Mouse (Mus musculus) stomach, postnatal 0 days (tissue): ENCODE results near the gene Rfc4. TPM values are rescaled to one million over a fixed set of nuclear protein-coding genes. Genes with fewer than 3 reads are reported as not detected.
A peak's percentile ranks its signal among the peaks of the same experiment; 100 is the strongest.

ENCODE experiments used
- ATAC-seq: fragments of 200-750 bp; cut with Nextera tagmentation; 2 replicates; pipeline ENCODE4 v1.8.0; 2017; ENCODE audit not compliant: low FRiP score, low TSS enrichment
- DNase-seq: peaks from one replicate; pipeline ENCODE4 v3.0.0-alpha.2; 2016; ENCODE audit warnings: low spot score
- H3K27ac ChIP-seq: fragments of 300-500 bp; sonication (generic); replicated peaks from 2 replicates; pipeline ENCODE4 v1.5.1; 2014; ENCODE audit warnings: mild to moderate bottlenecking, control low read depth
- H3K27me3 ChIP-seq: fragments of 300-500 bp; sonication (generic); 2 replicates; pipeline ENCODE4 v1.6.1; 2014; ENCODE audit warnings: low read length; ENCODE audit not compliant: control insufficient read depth, insufficient read depth
- H3K36me3 ChIP-seq: fragments of 300-500 bp; sonication (generic); 2 replicates; pipeline ENCODE4 v1.6.1; 2014; ENCODE audit warnings: low read length, mixed read lengths; ENCODE audit not compliant: control insufficient read depth, insufficient read depth
- H3K4me1 ChIP-seq: fragments of 300-500 bp; sonication (generic); replicated peaks from 2 replicates; pipeline ENCODE4 v1.6.1; 2014; ENCODE audit warnings: antibody characterized with exemption; ENCODE audit not compliant: control insufficient read depth, insufficient read depth
- H3K4me2 ChIP-seq: fragments of 300-500 bp; sonication (generic); replicated peaks from 2 replicates; pipeline ENCODE4 v1.6.1; 2014; ENCODE audit warnings: low read depth, mild to moderate bottlenecking, control low read depth, moderate library complexity
- H3K4me3 ChIP-seq: fragments of 300-500 bp; sonication (generic); 2 replicates; pipeline ENCODE4 v1.5.1; 2014; ENCODE audit warnings: low read depth, low read length, control low read depth
- H3K9ac ChIP-seq: fragments of 300-500 bp; sonication (generic); 2 replicates; pipeline ENCODE4 v1.6.1; 2014; ENCODE audit warnings: mild to moderate bottlenecking, low read length, control low read depth, mixed read lengths
- H3K9me3 ChIP-seq: fragments of 300-500 bp; sonication (generic); 2 replicates; pipeline ENCODE4 v1.6.1; 2016; ENCODE audit warnings: low read length; ENCODE audit not compliant: control insufficient read depth
- CTCF ChIP-seq: IDR thresholded peaks from 2 replicates; pipeline ENCODE4 v1.5.1; 2016; ENCODE audit warnings: antibody characterized with exemption, low read depth, mild to moderate bottlenecking, moderate library complexity
- EP300 ChIP-seq: optimal IDR thresholded peaks from 2 replicates; pipeline ENCODE3; 2016; ENCODE audit warnings: antibody characterized with exemption
- WGBS: fragments of 180-500 bp; shearing (Covaris S2); extraction: QIAGEN DNeasy Blood & Tissue Kit; methylation state at CpG from one replicate; pipeline ENCODE4 v1.1.7; 2014; 5-methylcytosine and 5-hydroxymethylcytosine counted together
- polyA plus RNA-seq: library from polyadenylated mRNA; unstranded; fragments of >200 nt; fragmentation: Nextera tagmentation; extraction: Ambion mirVana; gene quantifications from 2 replicates; pipeline ENCODE4 v1.2.1, GENCODE M21; 2015

The Rfc4 gene
- polyA plus RNA-seq, 1 experiment from 2014 or later = 38.0 TPM

DNA sequence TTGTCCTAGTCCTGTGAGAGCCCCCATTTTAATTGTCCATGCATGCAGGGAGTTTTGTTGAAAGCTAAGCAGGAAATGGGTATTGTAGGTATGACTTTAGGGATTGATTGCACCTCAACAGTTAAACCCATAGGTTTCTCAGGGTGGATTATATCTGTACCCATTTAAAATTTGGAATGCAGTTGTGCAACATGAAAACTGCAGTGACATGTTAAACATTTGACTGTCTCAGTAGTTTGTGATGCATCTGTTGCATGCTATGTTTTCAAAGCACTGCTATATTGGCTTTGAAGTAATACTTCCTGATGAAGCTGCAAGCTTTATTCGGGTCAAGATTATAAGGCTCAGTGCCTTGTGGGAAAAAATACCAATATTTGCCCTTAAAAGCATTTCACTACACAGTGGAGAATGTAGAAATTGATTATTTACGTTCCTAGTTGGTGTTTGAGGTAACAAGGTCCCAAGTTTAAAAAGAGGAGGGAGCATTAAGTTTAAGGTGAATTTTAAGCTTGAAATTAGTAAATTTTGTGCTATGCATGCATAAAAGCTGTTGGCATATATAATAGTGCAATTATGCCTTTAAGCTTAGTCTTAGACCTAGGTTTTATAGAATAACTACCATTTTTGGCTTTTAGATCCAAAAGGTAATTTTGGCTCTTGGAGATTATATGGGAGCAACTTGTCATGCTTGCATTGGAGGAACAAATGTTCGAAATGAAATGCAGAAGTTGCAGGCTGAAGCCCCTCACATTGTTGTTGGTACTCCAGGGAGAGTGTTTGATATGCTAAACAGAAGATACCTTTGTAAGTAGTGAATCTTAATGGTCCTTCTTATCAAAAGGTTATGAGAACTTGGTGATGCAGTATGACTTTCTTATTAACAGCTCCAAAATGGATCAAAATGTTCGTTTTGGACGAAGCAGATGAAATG, 17.9 kb downstream of the Rfc4 start:
- Histone ChIP-seq H3K4me2 (peak overlapping the region; percentile 78), H3K4me1 (no peaks in the 10 kb centered on the region), H3K36me3 (peaks cover 15% of the 10 kb centered on the region), H3K27me3 (no peaks in the 10 kb centered on the region), H3K9me3 (no peaks in the 10 kb centered on the region), H3K9ac (peak overlapping the region; percentile 100), H3K27ac (no peak overlapping the region; the same call in 1 of the 2 replicates), H3K4me3 (peak overlapping the region; percentile 100)
- TF ChIP-seq CTCF = no peak
- no peak for TF ChIP-seq EP300
- 33% methylated on average over 5 of the region's 5 CpGs for WGBS
- no peak for DNase-seq
- ATAC-seq = no peak

DNA sequence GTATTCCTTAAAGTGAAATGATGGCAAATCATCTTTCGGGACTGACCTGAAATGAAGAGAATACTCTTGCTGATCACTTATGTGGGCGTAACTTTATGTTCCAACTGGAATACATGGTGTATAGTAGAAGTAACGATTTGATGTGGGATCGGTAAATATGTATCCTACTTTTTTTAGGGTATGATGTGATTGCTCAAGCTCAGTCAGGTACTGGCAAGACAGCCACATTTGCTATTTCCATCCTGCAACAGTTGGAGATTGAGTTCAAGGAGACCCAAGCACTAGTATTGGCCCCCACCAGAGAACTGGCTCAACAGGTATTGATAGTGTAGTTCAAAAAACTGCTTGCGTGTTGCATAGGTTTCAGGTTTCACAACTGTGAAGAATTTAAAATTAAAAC, 18.6 kb downstream of the Rfc4 start:
- no peaks in the 10 kb centered on the region for H3K9me3 ChIP-seq
- TF ChIP-seq EP300 (no peak), CTCF (no peak)
- H3K4me2 ChIP-seq = peak overlapping the region; percentile 78
- DNase-seq = no peak
- no peak overlapping the region; the same call in 1 of the 2 replicates for H3K27ac ChIP-seq
- peaks cover 15% of the 10 kb centered on the region for H3K36me3 ChIP-seq
- no peak for ATAC-seq
- H3K9ac ChIP-seq = peak overlapping the region; percentile 100
- WGBS = 4% methylated on average over 5 of the region's 5 CpGs
- H3K4me1 ChIP-seq = no peaks in the 10 kb centered on the region
- peak overlapping the region; percentile 100 for H3K4me3 ChIP-seq
- H3K27me3 ChIP-seq = no peaks in the 10 kb centered on the region

DNA sequence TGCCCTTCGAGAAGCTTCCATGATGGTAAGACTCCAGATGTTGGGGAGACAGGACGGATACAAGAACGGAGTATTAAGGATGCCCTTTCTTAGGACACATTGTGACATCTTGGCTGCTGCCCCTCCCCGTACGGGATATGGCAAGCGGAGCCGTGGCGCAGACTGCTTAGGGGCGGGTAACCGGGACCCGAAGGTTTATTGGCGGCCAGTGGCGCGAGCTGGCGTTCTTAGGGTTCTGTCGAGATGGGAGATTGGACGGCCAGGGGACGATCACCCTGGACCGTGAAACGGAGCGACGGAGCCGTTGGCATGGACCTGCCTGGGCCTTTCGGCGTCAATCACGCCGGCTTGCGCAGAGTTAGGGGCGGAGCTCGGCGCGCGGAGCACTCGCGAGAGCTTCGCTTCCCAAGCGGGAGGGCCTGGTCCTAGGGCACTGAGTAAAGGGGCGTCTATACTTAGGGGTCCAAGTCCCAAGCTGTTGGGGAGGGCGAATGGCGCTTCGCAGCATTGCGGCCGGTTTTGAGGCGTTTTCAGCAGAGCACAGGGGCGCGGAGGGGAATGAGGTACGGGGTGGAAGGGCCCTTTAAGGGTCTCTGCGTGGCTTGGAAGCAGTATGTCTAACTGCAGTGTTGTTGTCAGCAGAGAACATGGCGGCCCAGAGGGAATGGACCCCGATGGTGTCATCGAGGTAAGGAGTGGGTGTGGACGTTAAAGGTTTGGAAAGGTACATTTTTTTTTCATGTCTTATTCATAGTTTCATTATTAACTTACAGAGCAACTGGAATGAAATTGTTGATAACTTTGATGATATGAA, 19.4 kb downstream of the Rfc4 start:
- H3K4me1 ChIP-seq = no peaks in the 10 kb centered on the region
- H3K27ac ChIP-seq = peak overlapping the region; percentile 99
- DNase-seq = peak; percentile 89
- WGBS = under 1% methylated on average over 52 of the region's 52 CpGs
- no peaks in the 10 kb centered on the region for H3K9me3 ChIP-seq
- TF ChIP-seq CTCF (0 out of 2 replicates have a peak, but pooled peaks have one; percentile 10), EP300 (no peak)
- peak; percentile 92 for ATAC-seq
- H3K4me2 ChIP-seq = peak overlapping the region; percentile 78
- H3K4me3 ChIP-seq = peak overlapping the region; percentile 100
- no peaks in the 10 kb centered on the region for H3K27me3 ChIP-seq
- H3K36me3 ChIP-seq = peaks cover 15% of the 10 kb centered on the region
- peak overlapping the region; percentile 100 for H3K9ac ChIP-seq

DNA sequence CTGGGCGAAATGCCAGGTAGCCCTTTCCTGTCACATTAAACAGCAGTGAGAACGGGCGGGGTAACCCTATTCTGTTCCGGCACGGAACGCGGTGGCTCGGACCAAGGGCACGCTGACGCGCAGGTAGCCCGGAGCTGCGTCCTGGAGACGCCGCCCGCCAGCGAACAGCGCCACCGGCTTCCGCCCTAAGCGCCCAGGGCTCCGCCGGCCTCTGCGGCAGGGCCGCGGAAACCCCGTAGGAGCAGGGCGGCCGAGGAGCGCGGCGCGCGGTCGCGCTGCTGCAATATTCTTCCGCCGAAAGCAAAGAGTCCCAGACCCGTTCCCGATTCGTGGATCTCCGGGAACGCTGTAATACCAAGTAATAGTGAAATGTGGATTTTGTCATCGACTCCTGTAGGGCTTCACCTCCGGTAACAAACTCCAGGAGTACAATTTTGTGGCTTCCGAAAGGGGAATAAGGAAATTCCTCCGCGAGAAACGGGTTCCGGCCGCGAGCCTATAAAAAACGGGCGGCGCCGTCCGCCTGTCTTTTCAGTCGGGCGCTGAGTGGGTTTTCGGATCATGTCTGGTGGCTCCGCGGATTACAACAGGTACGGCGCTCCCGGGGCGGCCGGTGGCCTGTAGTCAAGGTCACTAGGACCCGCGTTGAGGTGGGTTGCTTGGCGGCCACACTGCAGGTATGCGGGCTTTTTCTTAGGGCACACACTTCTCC, 20.1 kb downstream of the Rfc4 start, which contains the start of gene Eif4a2:
TSS of gene Eif4a2 (plus strand) at position 214 of the 712 bp plus-strand sequence.
- Histone ChIP-seq H3K9ac (peak within 1 kb of the TSS; percentile 100), H3K9me3 (no peaks in the 10 kb centered on the region), H3K27me3 (no peaks in the 10 kb centered on the region), H3K4me2 (peak within 1 kb of the TSS; percentile 78), H3K36me3 (peaks cover 9% of the 10 kb centered on the region), H3K4me1 (no peaks in the 10 kb centered on the region), H3K27ac (peak within 1 kb of the TSS; percentile 99), H3K4me3 (peak within 1 kb of the TSS; percentile 100)
- TF ChIP-seq EP300 = no peak
- peak; percentile 62 for TF ChIP-seq CTCF
- DNase-seq (peak; percentile 94), ATAC-seq (peak; percentile 93)
- WGBS = under 1% methylated on average over 71 of the region's 71 CpGs

DNA sequence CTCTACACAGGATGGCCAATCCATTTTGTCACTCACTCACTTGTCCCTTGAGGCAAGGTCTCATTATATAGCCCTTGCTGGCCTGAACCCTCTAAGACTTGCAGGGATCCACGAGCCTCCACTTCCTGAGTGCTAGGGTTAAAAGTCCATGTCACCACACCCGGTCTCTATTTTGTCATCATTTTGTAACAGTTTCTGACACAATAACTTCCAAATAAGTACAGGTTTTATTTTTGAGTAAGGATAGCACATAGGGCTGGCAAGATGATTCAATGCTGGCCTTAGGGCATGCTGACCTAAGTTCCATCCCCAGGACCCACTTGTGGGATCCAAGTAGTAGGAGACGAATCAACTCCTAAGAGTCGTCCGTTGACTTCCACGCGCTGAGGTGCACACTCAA, 21.4 kb downstream of the Rfc4 start:
- no peak overlapping the region for H3K9ac ChIP-seq
- H3K4me2 ChIP-seq = no peak overlapping the region
- 74% methylated on average over 7 of the region's 7 CpGs for WGBS
- no peaks in the 10 kb centered on the region for H3K9me3 ChIP-seq
- no peak overlapping the region for H3K4me3 ChIP-seq
- no peak for TF ChIP-seq CTCF
- TF ChIP-seq EP300 = no peak
- no peak for DNase-seq
- H3K36me3 ChIP-seq = no peaks in the 10 kb centered on the region
- no peaks in the 10 kb centered on the region for H3K27me3 ChIP-seq
- no peaks in the 10 kb centered on the region for H3K4me1 ChIP-seq
- H3K27ac ChIP-seq = no peak overlapping the region
- no peak for ATAC-seq
